Mouse (Mus musculus): ENCODE measurements around the gene Prr18.
"Not testable (repeated sequence)": the region's sequence is repeated elsewhere in the genome, so short reads cannot be mapped to it uniquely, and the experiment has no call there.

Gene Prr18

GRCm38 (mm10) chr17:8337159-8337558 is at the start of gene Prr18:
Prr18 (plus strand) TSS chr17:8337459.
- DNase-seq (ENCODE audit: low read depth, low spot score) = not testable (repeated sequence)

GRCm38 (mm10) chr17:8289993-8290679 is 47.1 kb upstream of the Prr18 start:
- no peak for DNase-seq (ENCODE audit: low read depth, low spot score)

GRCm38 (mm10) chr17:8290736-8291135 is 46.5 kb upstream of the Prr18 start:
- DNase-seq (ENCODE audit: low read depth, low spot score) = no peak

- no peak for DNase-seq (ENCODE audit: low read depth, low spot score)
Observed at GRCm38 (mm10) chr17:8295825-8296224, 41.4 kb upstream of the Prr18 start.

GRCm38 (mm10) chr17:8296313-8296844 is 40.9 kb upstream of the Prr18 start:
- no peak for DNase-seq (ENCODE audit: low read depth, low spot score)

GRCm38 (mm10) chr17:8297746-8298145 is 39.5 kb upstream of the Prr18 start:
- DNase-seq (ENCODE audit: low read depth, low spot score) = no peak

GRCm38 (mm10) chr17:8298281-8298680 is 39.0 kb upstream of the Prr18 start:
- no peak for DNase-seq (ENCODE audit: low read depth, low spot score)

GRCm38 (mm10) chr17:8299524-8299923 is 37.7 kb upstream of the Prr18 start:
- no peak for DNase-seq (ENCODE audit: low read depth, low spot score)

GRCm38 (mm10) chr17:8301515-8301914 is 35.7 kb upstream of the Prr18 start:
- DNase-seq (ENCODE audit: low read depth, low spot score) = no peak

- DNase-seq (ENCODE audit: low read depth, low spot score) = no peak
Observed at GRCm38 (mm10) chr17:8302772-8303438, 34.4 kb upstream of the Prr18 start.

GRCm38 (mm10) chr17:8303671-8304070 is 33.6 kb upstream of the Prr18 start:
- no peak for DNase-seq (ENCODE audit: low read depth, low spot score)

GRCm38 (mm10) chr17:8305801-8306200 is 31.5 kb upstream of the Prr18 start:
- DNase-seq (ENCODE audit: low read depth, low spot score) = no peak

- DNase-seq (ENCODE audit: low read depth, low spot score) = peak; percentile 91
Observed at GRCm38 (mm10) chr17:8310838-8311614, 26.2 kb upstream of the Prr18 start, which contains the start of gene Sft2d1. Sft2d1 (plus strand) TSS chr17:8311102.

GRCm38 (mm10) chr17:8311751-8312150 is 25.5 kb upstream of the Prr18 start:
- DNase-seq (ENCODE audit: low read depth, low spot score) = no peak

- DNase-seq (ENCODE audit: low read depth, low spot score) = no peak
Observed at GRCm38 (mm10) chr17:8313976-8314375, 23.3 kb upstream of the Prr18 start.

- no peak for DNase-seq (ENCODE audit: low read depth, low spot score)
Observed at GRCm38 (mm10) chr17:8316251-8316650, 21.0 kb upstream of the Prr18 start.

- not testable (repeated sequence) for DNase-seq (ENCODE audit: low read depth, low spot score)
Observed at GRCm38 (mm10) chr17:8326877-8327276, 10.4 kb upstream of the Prr18 start.

- DNase-seq (ENCODE audit: low read depth, low spot score) = no peak
Observed at GRCm38 (mm10) chr17:8328511-8329174, 8.6 kb upstream of the Prr18 start.

GRCm38 (mm10) chr17:8330602-8331001 is 6.7 kb upstream of the Prr18 start:
- no peak for DNase-seq (ENCODE audit: low read depth, low spot score)

- DNase-seq (ENCODE audit: low read depth, low spot score) = no peak
Observed at GRCm38 (mm10) chr17:8339666-8340374, 2.6 kb downstream of the Prr18 start.
